Mouse (Mus musculus): ENCODE measurements around the gene Ccl7. TPM values are rescaled to one million over a fixed set of nuclear protein-coding genes. Genes with fewer than 3 reads are reported as not detected.

Ccl7 gene
- polyA plus RNA-seq (2012; rRNA removed) (0.16 and 0.28 TPM in 2 replicates), polyA plus RNA-seq (2014; fragmentation: Nextera tagmentation; extraction: Ambion mirVana) (0.24 and 0.33 TPM in 2 replicates)

GRCm38 (mm10) chr11:82045471-82045870, at the start of gene Ccl7:
Gene Ccl7, plus strand, starts transcription at chr11:82045712.
- no peak for TF ChIP-seq CTCF (IDR thresholded peaks at IDR 0.05; ENCODE audit: low read depth)
- no peak for TF ChIP-seq EP300 (IDR thresholded peaks at IDR 0.05; ENCODE audit: low read depth)
- no peak within 1 kb of the TSS for H3K4me2 ChIP-seq (ENCODE audit: low read depth)
- no peak within 1 kb of the TSS for H3K4me3 ChIP-seq (ENCODE audit: insufficient read depth in 1 of 2, low read depth in 2 of 2, low read length in 2 of 2)
- 65% methylated on average over 3 of the region's 3 CpGs for WGBS (ENCODE audit: insufficient replicate concordance)
- H3K9me3 ChIP-seq (ENCODE audit: control insufficient read depth, low read length): no peaks in the 10 kb centered on the region
- H3K4me1 ChIP-seq (replicated peaks; ENCODE audit: control insufficient read depth in 2 of 2, insufficient read depth in 2 of 2, low read length in 1 of 2): no peaks in the 10 kb centered on the region
- H3K27ac ChIP-seq: no peak within 1 kb of the TSS
- ATAC-seq (ENCODE audit: insufficient read depth): no peak
- no peaks in the 10 kb centered on the region for H3K27me3 ChIP-seq (ENCODE audit: control insufficient read depth, insufficient read depth, low read length)
- no peak within 1 kb of the TSS for H3K9ac ChIP-seq (replicated peaks)
- no peak for DNase-seq (ENCODE audit: low read depth in 3 of 3, low spot score in 3 of 3)
- no peaks in the 10 kb centered on the region for H3K36me3 ChIP-seq (replicated peaks; ENCODE audit: control insufficient read depth, insufficient read depth, low read depth)

- H3K9ac ChIP-seq (replicated peaks): no peak overlapping the region
- H3K27ac ChIP-seq: no peak overlapping the region
- ATAC-seq (ENCODE audit: insufficient read depth) (no peak), DNase-seq (ENCODE audit: low read depth in 3 of 3, low spot score in 3 of 3) (peak in 1 of 3 experiments; percentile 12)
- H3K9me3 ChIP-seq (ENCODE audit: control insufficient read depth, low read length): no peaks in the 10 kb centered on the region
- H3K4me2 ChIP-seq (ENCODE audit: low read depth): no peak overlapping the region
- no peak overlapping the region for H3K4me3 ChIP-seq (ENCODE audit: insufficient read depth in 1 of 2, low read depth in 2 of 2, low read length in 2 of 2)
- no peaks in the 10 kb centered on the region for H3K4me1 ChIP-seq (replicated peaks; ENCODE audit: control insufficient read depth in 2 of 2, insufficient read depth in 2 of 2, low read length in 1 of 2)
- 56% methylated on average over 10 of the region's 10 CpGs for WGBS (ENCODE audit: insufficient replicate concordance)
- no peaks in the 10 kb centered on the region for H3K27me3 ChIP-seq (ENCODE audit: control insufficient read depth, insufficient read depth, low read length)
- no peaks in the 10 kb centered on the region for H3K36me3 ChIP-seq (replicated peaks; ENCODE audit: control insufficient read depth, insufficient read depth, low read depth)
- TF ChIP-seq CTCF (IDR thresholded peaks at IDR 0.05; ENCODE audit: low read depth) (peak; percentile 98), EP300 (IDR thresholded peaks at IDR 0.05; ENCODE audit: low read depth) (no peak)
Observed at GRCm38 (mm10) chr11:81996172-81996841, 49.2 kb upstream of the Ccl7 start.

DNA sequence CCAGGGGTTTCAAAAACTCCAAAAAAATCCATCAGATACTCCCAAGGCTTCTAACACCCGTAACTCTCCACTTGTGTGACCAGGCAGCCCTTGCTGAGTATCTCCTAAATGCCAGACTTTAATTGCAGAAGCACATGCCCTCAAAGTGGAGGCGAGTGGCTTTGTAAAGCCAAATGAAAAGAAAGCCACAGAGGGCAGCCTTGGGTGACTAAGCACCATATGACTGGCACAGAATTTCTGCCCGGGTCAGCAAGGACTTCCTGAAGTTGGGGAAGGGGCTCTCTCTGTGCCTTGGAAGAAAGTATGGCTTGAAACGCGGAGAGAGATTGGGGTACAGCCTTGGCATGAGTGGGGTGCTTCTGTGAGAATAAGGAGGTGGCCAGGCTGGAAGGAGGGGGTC, 48.4 kb upstream of the Ccl7 start:
- H3K4me1 ChIP-seq (replicated peaks; ENCODE audit: control insufficient read depth in 2 of 2, insufficient read depth in 2 of 2, low read length in 1 of 2): no peaks in the 10 kb centered on the region
- no peaks in the 10 kb centered on the region for H3K9me3 ChIP-seq (ENCODE audit: control insufficient read depth, low read length)
- TF ChIP-seq CTCF (IDR thresholded peaks at IDR 0.05; ENCODE audit: low read depth) (no peak), EP300 (IDR thresholded peaks at IDR 0.05; ENCODE audit: low read depth) (no peak)
- no peak overlapping the region for H3K4me3 ChIP-seq (ENCODE audit: insufficient read depth in 1 of 2, low read depth in 2 of 2, low read length in 2 of 2)
- no peak overlapping the region for H3K9ac ChIP-seq (replicated peaks)
- H3K27me3 ChIP-seq (ENCODE audit: control insufficient read depth, insufficient read depth, low read length): no peaks in the 10 kb centered on the region
- ATAC-seq (ENCODE audit: insufficient read depth) (no peak), DNase-seq (ENCODE audit: low read depth in 3 of 3, low spot score in 3 of 3) (no peak)
- H3K36me3 ChIP-seq (replicated peaks; ENCODE audit: control insufficient read depth, insufficient read depth, low read depth): no peaks in the 10 kb centered on the region
- no peak overlapping the region for H3K27ac ChIP-seq
- H3K4me2 ChIP-seq (ENCODE audit: low read depth): no peak overlapping the region
- 55% methylated on average over 5 of the region's 5 CpGs for WGBS (ENCODE audit: insufficient replicate concordance)

GRCm38 (mm10) chr11:81998646-81999045, 46.9 kb upstream of the Ccl7 start:
- Histone ChIP-seq H3K4me1 (replicated peaks; ENCODE audit: control insufficient read depth in 2 of 2, insufficient read depth in 2 of 2, low read length in 1 of 2) (no peaks in the 10 kb centered on the region), H3K27ac (no peak overlapping the region), H3K36me3 (replicated peaks; ENCODE audit: control insufficient read depth, insufficient read depth, low read depth) (no peaks in the 10 kb centered on the region), H3K9ac (replicated peaks) (no peak overlapping the region), H3K9me3 (ENCODE audit: control insufficient read depth, low read length) (no peaks in the 10 kb centered on the region), H3K27me3 (ENCODE audit: control insufficient read depth, insufficient read depth, low read length) (no peaks in the 10 kb centered on the region), H3K4me2 (ENCODE audit: low read depth) (no peak overlapping the region), H3K4me3 (ENCODE audit: insufficient read depth in 1 of 2, low read depth in 2 of 2, low read length in 2 of 2) (no peak overlapping the region)
- no peak for TF ChIP-seq EP300 (IDR thresholded peaks at IDR 0.05; ENCODE audit: low read depth)
- TF ChIP-seq CTCF (IDR thresholded peaks at IDR 0.05; ENCODE audit: low read depth): no peak
- DNase-seq (ENCODE audit: low read depth in 3 of 3, low spot score in 3 of 3): no peak
- 69% methylated on average over 3 of the region's 3 CpGs for WGBS (ENCODE audit: insufficient replicate concordance)
- ATAC-seq (ENCODE audit: insufficient read depth): no peak

- H3K27ac ChIP-seq: no peak overlapping the region
- TF ChIP-seq CTCF (IDR thresholded peaks at IDR 0.05; ENCODE audit: low read depth): no peak
- TF ChIP-seq EP300 (IDR thresholded peaks at IDR 0.05; ENCODE audit: low read depth): no peak
- H3K27me3 ChIP-seq (ENCODE audit: control insufficient read depth, insufficient read depth, low read length): no peaks in the 10 kb centered on the region
- no peak for ATAC-seq (ENCODE audit: insufficient read depth)
- no peaks in the 10 kb centered on the region for H3K4me1 ChIP-seq (replicated peaks; ENCODE audit: control insufficient read depth in 2 of 2, insufficient read depth in 2 of 2, low read length in 1 of 2)
- no peaks in the 10 kb centered on the region for H3K9me3 ChIP-seq (ENCODE audit: control insufficient read depth, low read length)
- 52% methylated on average over 4 of the region's 4 CpGs for WGBS (ENCODE audit: insufficient replicate concordance)
- H3K4me3 ChIP-seq (ENCODE audit: insufficient read depth in 1 of 2, low read depth in 2 of 2, low read length in 2 of 2): no peak overlapping the region
- H3K4me2 ChIP-seq (ENCODE audit: low read depth): no peak overlapping the region
- no peak overlapping the region for H3K9ac ChIP-seq (replicated peaks)
- DNase-seq (ENCODE audit: low read depth in 3 of 3, low spot score in 3 of 3): no peak
- H3K36me3 ChIP-seq (replicated peaks; ENCODE audit: control insufficient read depth, insufficient read depth, low read depth): no peaks in the 10 kb centered on the region
Observed at GRCm38 (mm10) chr11:81999469-81999868, 46.0 kb upstream of the Ccl7 start.

All from liver, embryonic 14.5 days (tissue).